Mouse (Mus musculus): ENCODE results near the gene Trcg1.
A peak's percentile ranks its signal among the peaks of the same experiment; 100 is the strongest.
"Not testable (repeated sequence)": the region's sequence is repeated elsewhere in the genome, so short reads cannot be mapped to it uniquely, and the experiment has no call there.

The Trcg1 gene

DNA sequence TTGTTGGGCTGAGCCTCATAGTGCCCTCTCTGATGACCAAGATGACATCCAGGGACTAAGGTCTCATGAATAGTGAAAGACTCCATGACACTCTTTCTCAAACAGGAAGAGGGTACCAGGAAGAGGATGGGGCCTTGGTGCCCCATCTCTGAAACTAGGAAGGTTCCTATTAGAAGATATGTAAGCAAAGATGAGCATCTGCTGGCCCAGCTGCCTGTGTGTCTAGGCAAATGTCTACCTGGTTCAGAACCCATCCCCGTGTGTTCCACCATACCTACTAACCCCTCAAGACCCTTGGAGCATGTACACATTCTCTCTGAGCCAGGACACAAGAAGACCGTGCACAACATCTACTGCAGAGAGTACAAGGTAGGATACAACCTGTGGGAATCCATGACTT lies at the start of gene Trcg1:
Gene Trcg1, plus strand, starts transcription at position 301 of the 400 bp plus-strand sequence.
- no peak for DNase-seq (ENCODE audit: low read depth in 2 of 2, low spot score in 2 of 2)

DNA sequence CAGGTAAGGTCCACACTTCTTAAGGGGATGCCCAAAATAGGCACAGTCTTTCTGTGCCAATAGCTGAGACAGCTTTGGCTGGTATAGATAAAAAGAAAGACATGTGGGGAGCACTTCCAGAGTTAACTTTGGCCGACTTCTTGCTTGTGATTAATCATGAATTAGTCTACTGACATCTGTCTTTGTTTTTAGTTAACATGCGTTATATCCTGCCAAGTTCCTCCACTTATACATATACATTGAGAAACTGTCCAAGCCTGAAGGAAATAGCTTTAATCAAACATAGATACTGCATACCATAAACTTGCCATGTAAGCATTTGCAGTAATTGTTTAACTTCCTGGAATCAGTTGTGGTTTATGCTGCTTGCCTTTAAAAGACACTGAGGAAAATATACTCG lies 39.6 kb upstream of the Trcg1 start:
- no peak for DNase-seq (ENCODE audit: low read depth in 2 of 2, low spot score in 2 of 2)

GRCm38 (mm10) chr9:57197414-57197813 lies 38.9 kb upstream of the Trcg1 start:
- no peak for DNase-seq (ENCODE audit: low read depth in 2 of 2, low spot score in 2 of 2)

DNA sequence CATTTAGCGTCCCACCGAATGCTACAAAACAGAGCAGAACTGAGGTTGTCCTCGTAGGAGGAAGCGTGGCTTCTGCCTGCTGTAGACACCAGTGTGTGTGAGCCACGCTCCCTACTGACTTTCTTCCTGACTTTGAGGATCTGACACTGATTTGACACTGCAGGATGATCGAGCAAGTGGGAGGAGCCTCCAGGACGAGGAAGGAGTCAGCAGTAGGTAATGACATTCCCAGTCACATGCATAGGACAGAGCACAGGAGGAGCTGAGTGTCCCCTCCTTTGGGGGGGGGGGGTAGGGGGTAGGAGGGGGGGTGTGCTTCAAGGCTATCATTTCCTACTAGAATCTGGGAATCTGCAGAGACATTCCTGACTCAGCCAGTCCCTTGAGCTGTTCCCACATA lies 33.4 kb upstream of the Trcg1 start:
- no peak for DNase-seq (ENCODE audit: low read depth in 2 of 2, low spot score in 2 of 2)

GRCm38 (mm10) chr9:57203571-57203970 lies 32.8 kb upstream of the Trcg1 start:
- DNase-seq (ENCODE audit: low read depth in 2 of 2, low spot score in 2 of 2) = not testable (repeated sequence)

DNA sequence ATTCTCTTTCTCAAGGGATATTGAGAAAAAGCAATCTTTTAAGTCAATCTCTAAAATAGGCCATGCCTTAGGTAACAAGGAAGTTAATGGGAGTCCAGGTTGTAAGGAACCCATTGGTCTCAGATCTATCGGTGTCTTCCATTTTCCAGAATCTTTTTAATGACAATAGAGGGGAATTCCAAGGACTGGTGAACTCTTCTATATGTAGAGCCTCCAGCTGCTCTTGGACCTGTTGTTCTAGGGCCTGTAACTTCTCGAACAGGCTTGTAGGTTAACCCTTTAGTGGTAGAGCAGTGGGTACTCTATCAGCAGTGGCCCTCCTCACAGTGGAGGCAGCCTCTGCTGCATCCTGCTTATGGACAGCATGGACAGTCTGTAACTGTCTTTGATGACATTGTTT lies 29.5 kb upstream of the Trcg1 start:
- DNase-seq (ENCODE audit: low read depth in 2 of 2, low spot score in 2 of 2) = no peak

DNA sequence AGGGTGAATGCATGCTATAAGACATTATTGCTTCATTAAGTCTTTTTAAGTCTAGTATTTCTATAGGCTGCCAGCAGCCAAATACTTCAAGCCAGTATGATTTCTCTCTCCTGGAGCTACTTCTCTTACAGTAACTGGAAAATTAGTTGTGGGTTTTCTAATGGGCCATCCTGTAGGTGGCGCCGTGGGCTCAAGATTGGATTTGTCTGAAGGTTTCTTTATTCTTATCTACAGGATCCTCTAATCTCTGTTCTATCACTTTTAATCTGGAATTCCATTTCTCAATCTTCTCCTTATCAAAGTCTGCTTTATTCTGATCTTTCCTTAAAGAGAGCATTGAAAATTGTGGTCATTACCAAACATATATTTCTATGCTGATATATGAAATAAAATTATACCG lies 27.0 kb upstream of the Trcg1 start:
- DNase-seq (ENCODE audit: low read depth in 2 of 2, low spot score in 2 of 2) = peak in 1 of 2 experiments; percentile 38

DNA sequence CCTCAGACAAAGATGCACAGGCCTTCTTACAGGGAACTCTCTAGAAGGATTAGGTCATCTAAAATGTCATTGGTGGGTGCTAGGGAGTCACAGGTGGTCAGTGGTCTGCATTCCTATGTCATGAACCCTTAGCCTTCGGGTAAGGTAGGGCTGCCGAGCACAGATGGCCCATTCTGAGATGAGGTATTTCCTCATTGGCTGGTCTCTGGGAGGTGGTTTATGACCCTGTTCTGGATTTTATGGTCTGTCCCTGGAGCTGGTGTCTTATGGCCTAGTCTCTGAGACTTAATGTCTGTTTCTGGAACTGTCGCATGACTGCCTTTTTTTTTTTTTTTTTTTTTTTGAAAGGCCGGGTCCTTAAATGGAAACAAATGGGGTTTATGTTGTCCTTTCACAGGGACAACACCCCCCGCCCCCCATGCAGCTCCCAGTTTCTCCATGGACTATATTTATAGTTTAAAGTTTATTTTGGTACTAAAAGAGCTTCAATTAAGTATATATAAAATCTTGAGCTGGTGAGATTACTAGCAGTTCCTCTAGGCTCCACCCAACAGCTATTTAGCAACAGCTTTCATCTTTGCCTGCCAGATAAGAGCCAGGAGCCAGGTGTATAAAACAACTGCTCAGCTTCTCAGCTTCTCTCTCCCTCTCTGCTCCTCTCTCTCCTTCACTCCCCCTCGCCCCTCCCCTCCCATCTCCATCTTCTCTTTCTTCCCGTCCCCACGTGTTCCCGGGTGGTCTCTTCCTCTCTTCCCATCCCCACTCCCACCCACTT lies 23.7 kb upstream of the Trcg1 start:
- no peak for DNase-seq (ENCODE audit: low read depth in 2 of 2, low spot score in 2 of 2)

DNA sequence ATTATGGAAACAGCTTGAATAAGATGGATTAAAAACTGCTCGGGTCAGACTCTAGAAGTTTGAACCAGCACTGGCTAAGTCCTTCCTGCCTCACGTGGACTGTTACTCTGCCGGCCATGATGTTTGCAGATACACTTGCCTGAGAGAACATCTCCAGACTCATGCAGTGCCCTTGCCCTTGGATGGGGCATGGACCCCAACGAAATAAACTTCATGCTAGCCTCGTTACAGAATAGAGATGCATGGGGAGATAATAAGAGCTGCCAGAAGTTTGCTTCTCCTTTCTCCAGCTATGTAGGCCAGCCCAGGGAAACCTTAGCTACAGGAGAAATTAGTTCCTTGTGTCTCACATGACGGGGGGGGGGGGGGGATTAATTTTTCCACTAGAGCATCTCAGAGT lies 21.9 kb upstream of the Trcg1 start:
- no peak for DNase-seq (ENCODE audit: low read depth in 2 of 2, low spot score in 2 of 2)

DNA sequence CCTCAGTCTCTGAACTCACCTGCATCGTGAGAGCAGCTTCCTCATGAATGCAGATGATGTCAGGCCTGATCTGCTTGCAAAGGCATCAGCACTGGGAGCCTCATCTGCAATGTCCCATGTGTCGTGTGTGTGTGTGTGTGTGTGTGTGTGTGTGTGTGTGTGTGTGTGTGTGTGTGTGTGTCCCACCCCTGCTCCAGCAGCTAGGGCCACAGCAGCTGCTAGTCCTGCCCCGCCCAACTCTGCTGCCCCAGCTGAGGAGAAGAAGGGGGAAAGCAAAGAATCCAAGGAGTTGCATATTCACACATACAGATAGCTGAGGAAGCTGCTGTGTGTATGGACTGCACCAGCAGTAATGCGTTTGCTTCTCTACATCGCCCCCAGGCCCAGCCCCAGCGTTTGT lies 19.1 kb upstream of the Trcg1 start:
- DNase-seq (ENCODE audit: low read depth in 2 of 2, low spot score in 2 of 2) = no peak

DNA sequence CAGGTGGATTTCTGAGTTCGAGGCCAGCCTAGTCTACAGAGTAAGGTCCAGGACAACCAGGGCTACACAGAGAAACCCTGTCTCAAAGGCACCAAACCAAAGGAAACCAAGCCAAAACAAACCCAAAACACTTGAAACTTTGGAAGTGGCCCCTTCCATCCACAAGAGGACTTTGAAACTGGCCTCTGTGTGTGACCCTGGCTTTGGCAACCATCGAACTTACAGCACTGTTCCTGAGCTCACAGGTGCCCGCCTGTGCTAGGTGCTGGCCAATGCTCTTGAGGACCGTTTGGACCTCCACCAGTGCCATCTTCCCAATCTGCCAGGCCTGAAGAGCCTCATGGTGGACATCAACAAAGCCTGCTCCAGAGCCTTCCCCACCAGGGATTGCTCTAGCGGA lies 17.6 kb upstream of the Trcg1 start:
- DNase-seq (ENCODE audit: low read depth in 2 of 2, low spot score in 2 of 2) = no peak

DNA sequence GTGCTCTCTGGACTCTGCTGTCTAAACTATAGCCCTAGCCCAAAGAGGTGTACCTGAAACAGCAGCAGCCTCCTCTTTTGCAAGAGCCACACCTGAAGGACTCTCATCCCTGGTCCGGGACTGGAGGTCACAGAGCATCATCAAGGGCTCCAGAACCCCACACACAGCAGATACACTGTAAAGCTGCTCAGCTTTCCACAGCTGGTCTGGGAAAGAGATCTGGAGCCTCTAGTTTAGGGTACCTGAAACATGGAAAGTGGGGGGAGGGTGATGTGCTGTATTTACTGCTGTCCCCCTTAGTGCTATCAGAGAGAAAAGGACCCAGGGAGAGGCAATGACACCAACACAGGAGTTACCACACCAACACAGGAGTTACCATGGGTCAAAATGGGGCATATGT lies 16.8 kb upstream of the Trcg1 start:
- no peak for DNase-seq (ENCODE audit: low read depth in 2 of 2, low spot score in 2 of 2)

GRCm38 (mm10) chr9:57220356-57220755 lies 16.0 kb upstream of the Trcg1 start:
- peak in 1 of 2 experiments; percentile 25 for DNase-seq (ENCODE audit: low read depth in 2 of 2, low spot score in 2 of 2)

DNA sequence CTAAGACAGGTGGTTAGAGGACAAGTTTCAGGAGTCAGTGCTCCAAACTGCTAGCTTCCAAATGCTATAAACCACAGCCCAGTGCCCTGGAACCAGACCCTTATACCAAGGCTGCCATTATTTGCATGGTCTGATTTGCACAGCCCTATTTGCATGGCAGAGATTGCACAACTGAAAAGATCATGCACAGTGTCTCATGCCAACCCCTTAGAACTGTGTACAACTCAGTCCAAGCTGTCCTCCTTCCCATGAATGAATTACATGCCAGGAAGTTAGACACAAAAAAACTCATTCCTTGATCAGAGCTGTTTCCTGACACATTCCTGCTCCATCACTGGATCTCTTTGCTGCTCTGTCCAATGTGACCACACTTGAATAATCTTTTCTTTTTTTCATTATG lies 13.0 kb upstream of the Trcg1 start:
- no peak for DNase-seq (ENCODE audit: low read depth in 2 of 2, low spot score in 2 of 2)

- no peak for DNase-seq (ENCODE audit: low read depth in 2 of 2, low spot score in 2 of 2)
Observed at GRCm38 (mm10) chr9:57225780-57226627, 10.4 kb upstream of the Trcg1 start.

DNA sequence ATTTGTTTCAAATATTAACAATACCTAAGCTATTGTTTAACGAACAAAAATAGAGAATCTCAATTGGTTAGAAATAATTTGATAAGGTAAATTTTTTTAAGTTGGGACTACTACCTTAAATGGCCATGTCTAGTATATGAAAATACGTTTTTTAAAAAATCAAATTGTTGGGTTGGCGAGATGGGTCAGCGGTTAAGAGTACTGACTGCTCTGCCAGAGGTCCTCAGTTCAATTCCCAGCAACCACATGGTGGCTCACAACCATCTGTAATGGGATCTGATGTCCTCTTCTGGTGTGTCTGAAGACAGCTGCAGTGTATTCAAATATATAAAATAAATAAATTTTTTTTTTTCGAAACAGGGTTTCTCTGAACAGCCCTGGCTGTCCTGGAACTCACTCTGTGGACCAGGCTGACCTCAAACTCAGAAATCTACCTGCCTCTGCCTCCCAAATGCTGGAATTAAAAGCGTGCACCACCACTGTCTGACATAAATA lies 9.7 kb upstream of the Trcg1 start:
- DNase-seq (ENCODE audit: low read depth in 2 of 2, low spot score in 2 of 2) = not testable (repeated sequence)

GRCm38 (mm10) chr9:57227203-57227602 lies 9.2 kb upstream of the Trcg1 start:
- DNase-seq (ENCODE audit: low read depth in 2 of 2, low spot score in 2 of 2) = no peak

DNA sequence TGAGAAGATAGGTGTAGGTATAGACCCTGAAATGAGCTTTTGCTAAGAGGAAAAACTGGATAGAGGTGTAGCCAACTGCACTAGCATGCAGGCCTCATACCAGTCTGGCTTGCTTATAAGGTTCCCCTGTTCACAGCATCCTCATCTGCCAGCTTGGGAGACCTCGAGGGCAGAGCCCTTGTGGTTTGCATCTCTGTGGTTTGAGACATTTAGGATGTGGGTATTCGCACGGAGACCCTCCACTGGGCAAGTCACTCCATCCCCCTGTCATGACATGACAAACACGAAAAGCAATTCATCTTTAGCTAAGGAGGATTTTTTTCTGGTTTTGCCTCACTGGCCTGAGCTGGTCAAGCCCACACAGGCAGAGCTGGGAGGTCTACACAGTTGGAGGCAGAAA lies 8.2 kb upstream of the Trcg1 start:
- no peak for DNase-seq (ENCODE audit: low read depth in 2 of 2, low spot score in 2 of 2)

GRCm38 (mm10) chr9:57229726-57230125 lies 6.6 kb upstream of the Trcg1 start:
- DNase-seq (ENCODE audit: low read depth in 2 of 2, low spot score in 2 of 2) = no peak

- no peak for DNase-seq (ENCODE audit: low read depth in 2 of 2, low spot score in 2 of 2)
Observed at GRCm38 (mm10) chr9:57230146-57230783, 6.1 kb upstream of the Trcg1 start.

- no peak for DNase-seq (ENCODE audit: low read depth in 2 of 2, low spot score in 2 of 2)
Observed at GRCm38 (mm10) chr9:57231536-57232255, 4.7 kb upstream of the Trcg1 start.

All from CD8-positive naive resting alpha-beta T cell, adult 2 months (primary cell).